Mouse (Mus musculus) left cerebral cortex, postnatal 36 days (tissue): ENCODE measurements around the gene Bpnt1. TPM values are rescaled to one million over a fixed set of nuclear protein-coding genes. Genes with fewer than 3 reads are reported as not detected.

ENCODE experiments used
- DNase-seq, 2 experiments: peaks; one replicate each; pipeline ENCODE4 v3.0.0; 2021 to 2022; ENCODE audit warnings: low spot score in 2 of 2, mixed read lengths in 1 of 2
- intact Hi-C: fragments of 180-260 bp; cut with DNase I; formaldehyde crosslinking; loops from one replicate; pipeline ENCODE4 v1.15.1; 2025
- microRNA-seq: library from miRNA; unstranded; fragments of <30 nt; microRNA quantifications from one replicate; pipeline ENCODE4 v1.2.0, GENCODE M21; 2022
- total RNA-seq, 2 experiments: library from RNA; stranded (reverse); gene quantifications; 2 replicates each; pipeline ENCODE4 v1.2.3; 2021

The Bpnt1 gene
- total RNA-seq, 2 experiments from 2014 or later, result 65.7 to 72.8 TPM

DNA sequence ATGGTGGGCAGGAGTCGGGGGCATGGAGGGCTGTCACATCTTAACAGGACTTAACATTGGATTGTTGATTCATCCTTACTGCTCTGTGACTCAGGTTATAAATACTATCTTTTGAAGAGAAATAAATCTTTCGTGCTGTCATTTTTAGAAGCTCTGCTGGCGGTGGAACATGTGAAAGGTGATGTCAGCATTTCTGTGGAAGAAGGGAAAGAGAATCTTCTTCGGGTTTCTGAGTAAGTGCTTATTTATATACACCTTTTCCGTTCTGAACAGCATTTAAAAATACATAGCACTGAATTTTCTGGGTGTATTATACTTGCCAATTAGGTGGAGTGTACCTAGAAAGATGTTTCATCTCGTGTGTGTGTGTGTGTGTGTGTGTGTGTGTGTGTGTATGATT, 35.4 kb downstream of the Bpnt1 start:
- DNase-seq, result no peak
- intact Hi-C loops, result no loop called here

DNA sequence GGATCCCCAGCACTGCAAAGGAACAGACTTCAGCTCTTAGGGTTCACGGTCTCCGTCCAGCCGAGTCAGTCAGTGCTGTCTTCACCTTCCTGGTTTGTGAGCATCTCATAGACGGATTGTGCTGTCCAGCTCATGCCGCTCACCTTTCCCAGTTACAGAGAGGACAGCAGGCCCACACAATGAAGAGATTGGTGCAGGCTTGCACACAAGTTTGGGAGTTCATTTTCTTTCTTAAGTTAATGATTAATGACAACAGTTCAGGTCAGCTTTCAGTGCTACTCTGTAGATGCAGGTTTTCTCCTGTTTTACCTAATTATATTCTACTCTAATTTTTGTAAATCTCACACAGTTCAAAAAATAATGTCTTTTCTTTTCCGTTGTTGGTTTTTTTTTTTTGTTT, 38.0 kb downstream of the Bpnt1 start:
- intact Hi-C loops, result no loop called here
- DNase-seq, result no peak

DNA sequence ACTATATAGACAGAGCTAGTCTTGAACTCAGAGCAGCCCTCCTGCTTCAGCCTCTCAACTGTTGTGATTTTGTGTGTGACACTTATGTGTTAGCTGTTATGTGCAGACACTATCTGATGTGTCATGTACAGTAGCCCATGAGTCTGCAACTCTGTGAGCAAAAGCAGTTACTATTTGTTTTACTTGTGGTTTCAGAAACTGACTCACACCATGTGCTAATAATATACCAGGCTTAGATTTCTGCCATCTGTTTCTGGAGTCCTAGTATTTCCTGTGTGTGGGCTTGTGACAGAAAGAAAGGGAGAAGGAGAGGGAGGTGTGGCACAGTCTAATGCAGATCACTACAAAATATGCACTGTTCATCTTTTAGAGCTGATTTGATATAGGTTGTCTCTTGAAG, 44.4 kb downstream of the Bpnt1 start:
- peak in 1 of 2 experiments; percentile 9 for DNase-seq
- intact Hi-C loops, result no loop called here

DNA sequence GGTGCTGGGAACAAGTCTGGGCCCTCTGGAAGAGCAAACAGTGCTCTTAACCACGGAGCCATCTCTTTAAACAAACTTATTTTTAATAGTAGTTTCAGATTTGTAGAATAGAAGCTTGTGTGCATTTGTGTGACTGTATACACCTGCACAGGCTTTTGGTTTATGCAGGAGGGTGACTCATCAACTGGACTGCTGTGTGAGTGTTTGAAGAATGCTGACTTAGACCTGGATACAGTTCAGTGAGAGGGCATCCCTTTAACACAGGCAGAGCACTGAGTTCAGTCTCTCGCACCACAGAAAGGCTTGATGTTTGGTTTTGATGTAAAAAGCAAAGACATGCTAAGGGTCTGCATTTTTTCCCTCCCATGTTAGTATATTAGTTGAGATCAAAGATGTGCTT, 45.5 kb downstream of the Bpnt1 start:
- intact Hi-C loops, result no loop called here

DNA sequence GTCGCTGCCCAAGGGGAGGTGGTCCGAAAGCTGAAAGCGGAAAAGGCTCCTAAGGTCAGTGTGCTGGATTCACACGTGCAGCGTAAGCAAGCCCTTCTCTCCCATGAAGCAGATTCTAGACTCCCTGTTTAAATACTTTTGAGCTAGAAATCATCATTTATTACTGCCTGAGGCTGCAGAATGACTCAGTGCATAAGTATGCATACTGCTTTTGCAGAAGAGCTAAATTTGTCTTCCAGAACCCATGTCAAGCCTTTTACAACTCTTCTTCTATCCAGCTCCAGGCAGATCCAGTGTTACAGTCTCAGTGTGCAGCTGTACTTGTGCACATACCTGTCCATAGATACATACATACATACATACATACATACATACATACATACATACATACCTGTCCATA, 69.7 kb downstream of the Bpnt1 start:
- intact Hi-C loops, result no loop called here
- DNase-seq, result peak in 1 of 2 experiments; percentile 7

More for the DNA sequence above, 45.5 kb downstream of the Bpnt1 start:
- no peak for DNase-seq

DNA sequence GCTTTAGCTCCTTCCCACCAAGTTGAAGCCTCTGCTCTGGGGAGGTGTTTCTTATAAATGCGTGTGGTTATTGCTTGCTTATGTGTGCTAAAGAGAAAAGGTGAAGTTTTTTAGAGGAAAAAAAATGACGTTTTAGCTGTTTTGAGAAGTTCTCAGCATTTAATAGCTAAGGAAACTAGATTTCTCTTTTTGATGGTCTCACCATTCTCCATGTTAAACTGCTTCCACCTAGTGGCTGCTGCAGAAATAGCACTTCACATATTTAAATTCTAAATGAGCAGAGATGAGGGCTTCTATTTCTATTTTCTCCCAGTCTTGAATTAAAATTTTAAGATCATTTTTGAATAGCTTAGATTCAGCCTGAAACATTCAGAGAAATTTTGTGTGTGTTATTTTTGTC, 72.1 kb downstream of the Bpnt1 start:
- intact Hi-C loops, result no loop called here

DNA sequence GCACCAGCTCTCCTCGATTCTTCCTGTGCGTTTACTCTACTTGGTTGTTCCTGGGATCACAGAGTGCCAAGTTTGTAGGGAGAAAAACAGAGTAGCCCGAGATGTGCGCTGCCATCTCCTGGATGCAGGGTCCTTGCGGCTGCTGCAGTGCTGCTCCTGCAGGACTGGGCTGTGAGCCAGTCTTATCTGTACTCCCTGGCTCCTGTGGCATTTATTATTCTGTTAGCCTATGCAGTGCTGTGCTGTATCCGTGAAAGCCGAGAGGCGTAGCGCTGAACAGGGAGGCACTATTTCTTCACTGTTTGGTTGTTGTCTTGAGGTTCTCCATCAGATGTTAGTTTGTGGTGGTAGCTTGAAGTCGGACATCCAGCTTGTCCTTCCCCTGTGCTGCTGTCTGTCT, 74.0 kb downstream of the Bpnt1 start:
- intact Hi-C loops, result no loop called here
- no peak for DNase-seq

More for the DNA sequence above, 72.1 kb downstream of the Bpnt1 start:
- no peak for DNase-seq

Small RNAs within 50 kb of the gene (microRNA-seq; reads per million reads assigned to microRNA genes)
- gene Mir194-1, result not detected
- 1.3 reads per million for gene Mir215

Other genes with a start within 250 kb of the Bpnt1 start
- 10 to 100 TPM; 67.6 to 79.7 TPM for gene Rab3gap2, start 128.0 kb upstream of the Bpnt1 start, total RNA-seq
- 10 to 100 TPM; 31.4 to 33.4 TPM for gene Iars2, start 2.8 kb upstream of the Bpnt1 start, total RNA-seq
- 10 to 100 TPM; 64.0 to 74.4 TPM for gene Eprs, start 30.9 kb downstream of the Bpnt1 start, total RNA-seq
- gene Slc30a10, start 122.7 kb downstream of the Bpnt1 start, total RNA-seq, result 1 to 10 TPM; 7.9 to 9.4 TPM